Mouse (Mus musculus): ENCODE data around the gene S100a6.

DNA sequence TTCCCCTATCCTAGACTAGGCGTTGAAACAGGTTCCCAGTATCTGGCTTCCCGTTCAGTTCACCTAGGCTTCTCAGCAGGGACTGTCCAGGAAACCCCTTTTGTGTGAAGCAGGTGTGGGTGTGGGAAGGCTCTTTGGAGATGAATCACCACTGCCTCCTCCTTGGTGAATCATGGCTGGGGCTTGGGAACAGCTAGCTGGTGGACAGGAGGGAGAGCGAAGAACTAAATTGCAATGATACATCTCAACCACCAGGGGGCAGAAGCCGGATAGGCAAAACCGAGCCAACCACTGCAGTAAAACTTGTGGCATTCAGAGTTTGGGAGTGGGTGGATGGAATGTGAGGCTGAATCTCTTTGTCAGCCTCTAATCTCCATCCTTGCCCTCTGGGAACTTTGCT lies 27.1 kb upstream of the S100a6 start:
- TF ChIP-seq CTCF (conservative IDR thresholded peaks at IDR 0.05; ENCODE audit: low read length): peak; percentile 85
- no peak for TF ChIP-seq POU5F1 (IDR thresholded peaks at IDR 0.05; ENCODE audit: borderline replicate concordance, low read length)
- TF ChIP-seq NANOG (IDR thresholded peaks at IDR 0.05; ENCODE audit: borderline replicate concordance, low read length): no peak
